Mouse (Mus musculus) intestine, postnatal 0 days (tissue): Measurements from ENCODE around the gene A830005F24Rik. TPM values are rescaled to one million over a fixed set of nuclear protein-coding genes. Genes with fewer than 3 reads are reported as not detected.
A peak's percentile ranks its signal among the peaks of the same experiment; 100 is the strongest.

Source experiments
- ATAC-seq: fragments of 200-750 bp; cut with Nextera tagmentation; 2 replicates; pipeline ENCODE4 v1.8.0; 2017; ENCODE audit warnings: mild to moderate bottlenecking, moderate TSS enrichment, moderate library complexity
- H3K27ac ChIP-seq: fragments of 300-500 bp; sonication (generic); 2 replicates; pipeline ENCODE4 v1.5.1; 2014; ENCODE audit warnings: mild to moderate bottlenecking, low read depth, low read length, moderate library complexity
- H3K27me3 ChIP-seq: fragments of 300-500 bp; sonication (generic); replicated peaks from 2 replicates; pipeline ENCODE4 v1.6.1; 2014; ENCODE audit warnings: low read length, mixed read lengths; ENCODE audit not compliant: control insufficient read depth, insufficient read depth
- H3K36me3 ChIP-seq: fragments of 300-500 bp; sonication (generic); 2 replicates; pipeline ENCODE4 v1.6.1; 2014; ENCODE audit warnings: mild to moderate bottlenecking, moderate library complexity; ENCODE audit not compliant: control insufficient read depth, insufficient read depth
- H3K4me1 ChIP-seq: fragments of 300-500 bp; sonication (generic); replicated peaks from 2 replicates; pipeline ENCODE4 v1.6.1; 2014; ENCODE audit warnings: antibody characterized with exemption, low read length, mixed read lengths; ENCODE audit not compliant: control insufficient read depth, insufficient read depth
- H3K4me2 ChIP-seq: fragments of 300-500 bp; sonication (generic); replicated peaks from 2 replicates; pipeline ENCODE4 v1.6.1; 2014; ENCODE audit warnings: low read depth, mild to moderate bottlenecking, moderate library complexity
- H3K4me3 ChIP-seq: fragments of 300-500 bp; sonication (generic); 2 replicates; pipeline ENCODE4 v1.5.1; 2014; ENCODE audit warnings: low read depth, low read length
- H3K9ac ChIP-seq: fragments of 300-500 bp; sonication (generic); 2 replicates; pipeline ENCODE4 v1.6.1; 2014; ENCODE audit warnings: mild to moderate bottlenecking, low read depth, low read length
- H3K9me3 ChIP-seq: fragments of 300-500 bp; sonication (generic); 2 replicates; pipeline ENCODE4 v1.6.1; 2016; ENCODE audit warnings: mixed run types; ENCODE audit not compliant: control insufficient read depth
- CTCF ChIP-seq: sonication (generic); IDR thresholded peaks from 2 replicates; pipeline ENCODE4 v1.5.1; 2016; ENCODE audit warnings: low read depth, mild to moderate bottlenecking, control low read depth, antibody characterized with exemption, moderate library complexity
- WGBS: fragments of 180-500 bp; shearing (Covaris S2); extraction: QIAGEN DNeasy Blood & Tissue Kit; methylation state at CpG from one replicate; pipeline ENCODE4 v1.1.7; 2014; 5-methylcytosine and 5-hydroxymethylcytosine counted together
- polyA plus RNA-seq: library from polyadenylated mRNA; unstranded; fragments of >200 nt; fragmentation: Nextera tagmentation; extraction: Ambion mirVana; gene quantifications from 2 replicates; pipeline ENCODE4 v1.2.1, GENCODE M21; 2015

The A830005F24Rik gene
- polyA plus RNA-seq: not detected in 2 replicates

DNA sequence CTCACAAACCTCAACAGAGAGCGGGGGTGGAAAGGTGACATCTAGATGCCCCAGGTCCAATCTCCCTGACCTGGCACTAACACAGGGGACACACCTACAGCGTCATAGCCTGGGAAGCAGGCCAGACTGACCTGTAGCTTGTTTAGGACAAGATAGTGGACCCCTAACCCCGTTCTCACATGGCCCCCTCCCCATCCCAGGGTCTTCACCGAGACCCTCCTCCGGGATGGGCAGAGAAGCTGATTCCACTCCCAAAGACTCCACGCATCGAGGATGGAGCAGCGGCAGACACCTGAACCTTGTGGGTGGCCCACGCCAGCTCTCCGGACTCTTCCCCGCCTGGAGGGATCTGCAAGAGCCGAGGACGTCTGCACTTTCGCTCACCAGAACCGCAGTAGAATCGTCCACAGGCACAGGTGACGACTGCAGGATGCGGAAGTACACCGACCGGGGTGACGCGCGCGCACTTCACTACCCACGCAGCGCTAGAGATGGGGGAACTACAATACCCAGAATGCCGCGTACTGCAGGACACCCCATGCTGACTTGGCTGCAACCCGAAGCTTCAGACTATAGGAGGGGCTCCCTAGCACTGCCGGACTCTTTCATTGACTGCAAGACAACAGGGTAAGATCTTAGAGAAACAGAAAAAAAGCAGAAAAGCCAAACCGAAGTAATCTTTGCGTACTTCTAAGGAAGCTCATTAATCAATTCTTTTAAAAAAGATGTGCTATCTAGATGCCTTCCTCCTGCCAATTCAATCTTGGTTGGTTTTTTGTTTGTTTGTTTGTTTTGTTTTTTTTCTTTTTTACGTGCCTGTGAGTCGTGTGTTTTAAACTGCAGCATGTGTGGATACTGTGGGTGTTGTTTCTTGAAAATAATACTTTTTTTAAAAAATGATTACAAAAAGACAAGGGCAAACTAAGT, at the start of gene A830005F24Rik, which contains the start of gene Zfp169:
A830005F24Rik (plus strand) TSS at position 568 of the 927 bp plus-strand sequence.
Zfp169 (minus strand) TSS at position 449 of the 927 bp plus-strand sequence.
- ATAC-seq: peak; percentile 97
- peak; percentile 15; the same call in 1 of the 2 replicates for TF ChIP-seq CTCF
- H3K9me3 ChIP-seq: no peaks in the 10 kb centered on the region
- H3K9ac ChIP-seq: peak within 1 kb of the TSS; percentile 55
- WGBS: 1% methylated on average over 34 of the region's 34 CpGs
- peak within 1 kb of the TSS; percentile 51 for H3K27ac ChIP-seq
- H3K36me3 ChIP-seq: no peaks in the 10 kb centered on the region
- H3K27me3 ChIP-seq: no peaks in the 10 kb centered on the region
- peak within 1 kb of the TSS; percentile 61 for H3K4me3 ChIP-seq
- no peaks in the 10 kb centered on the region for H3K4me1 ChIP-seq
- peak within 1 kb of the TSS; percentile 69 for H3K4me2 ChIP-seq

- Histone ChIP-seq H3K9me3 (no peaks in the 10 kb centered on the region), H3K27ac (no peak overlapping the region), H3K36me3 (no peaks in the 10 kb centered on the region), H3K4me2 (no peak overlapping the region), H3K27me3 (no peaks in the 10 kb centered on the region), H3K4me3 (no peak overlapping the region), H3K4me1 (no peaks in the 10 kb centered on the region), H3K9ac (no peak overlapping the region)
- no peak for ATAC-seq
- TF ChIP-seq CTCF: peak; percentile 85
- 12% methylated on average over 4 of the region's 4 CpGs for WGBS
These were observed 49.2 kb upstream of the A830005F24Rik start for GRCm38 (mm10) chr13:48464170-48464569.

- no peaks in the 10 kb centered on the region for H3K36me3 ChIP-seq
- no peaks in the 10 kb centered on the region for H3K4me1 ChIP-seq
- no peak overlapping the region for H3K4me3 ChIP-seq
- no peak overlapping the region for H3K4me2 ChIP-seq
- no peak for ATAC-seq
- H3K27ac ChIP-seq: no peak overlapping the region
- WGBS: 53% methylated on average over 10 of the region's 10 CpGs
- TF ChIP-seq CTCF: no peak
- H3K27me3 ChIP-seq: no peaks in the 10 kb centered on the region
- no peaks in the 10 kb centered on the region for H3K9me3 ChIP-seq
- H3K9ac ChIP-seq: no peak overlapping the region
These were observed 47.2 kb upstream of the A830005F24Rik start for GRCm38 (mm10) chr13:48466186-48466585.

GRCm38 (mm10) chr13:48468656-48469180, 44.7 kb upstream of the A830005F24Rik start:
- 57% methylated on average over 15 of the region's 15 CpGs for WGBS

DNA sequence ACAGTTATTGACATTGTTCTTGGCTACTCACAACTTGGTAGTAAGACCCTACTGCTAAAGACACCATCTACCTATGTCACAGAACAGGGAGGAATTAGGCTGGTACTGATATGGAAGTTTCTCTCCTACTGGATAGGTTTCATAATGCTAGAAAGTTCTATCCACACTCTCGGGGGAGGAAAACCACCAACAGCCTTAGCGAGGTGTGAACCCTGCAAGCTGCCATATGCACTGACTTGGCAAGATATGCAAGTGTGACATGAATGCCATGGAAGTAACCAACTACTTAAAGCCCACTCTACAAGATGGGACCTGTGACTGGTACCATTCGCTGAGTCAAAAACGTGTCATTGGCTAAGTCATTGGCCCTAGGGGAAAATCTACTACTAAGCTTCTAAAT, 29.8 kb upstream of the A830005F24Rik start:
- TF ChIP-seq CTCF: no peak
- Histone ChIP-seq H3K4me2 (no peak overlapping the region), H3K27ac (no peak overlapping the region), H3K27me3 (no peaks in the 10 kb centered on the region), H3K9me3 (no peaks in the 10 kb centered on the region), H3K36me3 (no peaks in the 10 kb centered on the region), H3K9ac (no peak overlapping the region), H3K4me3 (no peak overlapping the region), H3K4me1 (no peaks in the 10 kb centered on the region)
- no peak for ATAC-seq
- 92% methylated on average over 4 of the region's 4 CpGs for WGBS

More at GRCm38 (mm10) chr13:48468656-48469180, 44.7 kb upstream of the A830005F24Rik start:
- Histone ChIP-seq H3K9ac (no peak overlapping the region), H3K4me1 (no peaks in the 10 kb centered on the region), H3K27me3 (no peaks in the 10 kb centered on the region), H3K36me3 (no peaks in the 10 kb centered on the region), H3K9me3 (no peaks in the 10 kb centered on the region), H3K4me3 (no peak overlapping the region), H3K4me2 (no peak overlapping the region), H3K27ac (no peak overlapping the region)
- TF ChIP-seq CTCF: no peak
- ATAC-seq: no peak
